Mouse (Mus musculus): ENCODE data around the gene Lix1l.
"Not testable (repeated sequence)": the region's sequence is repeated elsewhere in the genome, so short reads cannot be mapped to it uniquely, and the experiment has no call there.

Lix1l gene

GRCm38 (mm10) chr3:96583386-96583785 is 17.6 kb upstream of the Lix1l start:
- DNase-seq (ENCODE audit: low spot score in 2 of 2), result no peak

DNA sequence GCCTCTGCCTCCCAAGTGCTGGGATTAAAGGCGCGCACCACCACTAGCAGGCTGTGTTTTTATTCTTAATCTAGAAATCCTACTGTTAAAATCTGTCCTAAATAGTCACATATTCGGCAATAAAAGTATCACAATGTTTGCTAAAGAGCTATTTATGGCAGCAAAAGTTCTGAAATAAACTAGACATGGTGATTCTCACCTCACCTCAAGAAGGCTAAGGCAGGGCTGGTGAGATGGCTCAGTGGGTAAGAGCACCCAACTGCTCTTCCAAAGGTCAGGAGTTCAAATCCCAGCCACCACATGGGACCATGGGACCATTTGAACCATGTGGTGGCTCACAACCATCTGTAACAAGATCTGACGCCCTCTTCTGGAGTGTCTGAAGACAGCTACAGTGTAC is 10.3 kb upstream of the Lix1l start:
- DNase-seq (ENCODE audit: low spot score in 2 of 2), result no peak

DNA sequence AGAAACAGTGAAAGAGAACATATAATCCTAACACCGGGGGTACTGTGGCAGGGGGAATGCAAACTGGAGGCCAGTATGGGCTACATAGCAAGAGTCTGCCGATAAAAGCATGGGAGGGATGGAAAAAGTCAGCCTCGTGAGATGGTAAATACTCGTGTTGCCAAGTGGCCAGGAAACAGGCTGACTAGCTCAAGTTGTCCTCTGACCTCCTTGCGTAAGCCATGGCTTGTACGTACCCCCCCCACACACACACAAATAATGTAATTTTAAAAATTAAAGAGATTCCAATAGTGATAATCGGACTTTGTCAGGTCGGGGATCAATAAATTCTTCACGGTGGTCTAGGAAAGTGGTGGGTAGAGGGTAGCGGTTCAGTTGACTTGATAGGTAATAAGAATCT is 7.6 kb upstream of the Lix1l start:
- DNase-seq (ENCODE audit: low spot score in 2 of 2), result no peak

DNA sequence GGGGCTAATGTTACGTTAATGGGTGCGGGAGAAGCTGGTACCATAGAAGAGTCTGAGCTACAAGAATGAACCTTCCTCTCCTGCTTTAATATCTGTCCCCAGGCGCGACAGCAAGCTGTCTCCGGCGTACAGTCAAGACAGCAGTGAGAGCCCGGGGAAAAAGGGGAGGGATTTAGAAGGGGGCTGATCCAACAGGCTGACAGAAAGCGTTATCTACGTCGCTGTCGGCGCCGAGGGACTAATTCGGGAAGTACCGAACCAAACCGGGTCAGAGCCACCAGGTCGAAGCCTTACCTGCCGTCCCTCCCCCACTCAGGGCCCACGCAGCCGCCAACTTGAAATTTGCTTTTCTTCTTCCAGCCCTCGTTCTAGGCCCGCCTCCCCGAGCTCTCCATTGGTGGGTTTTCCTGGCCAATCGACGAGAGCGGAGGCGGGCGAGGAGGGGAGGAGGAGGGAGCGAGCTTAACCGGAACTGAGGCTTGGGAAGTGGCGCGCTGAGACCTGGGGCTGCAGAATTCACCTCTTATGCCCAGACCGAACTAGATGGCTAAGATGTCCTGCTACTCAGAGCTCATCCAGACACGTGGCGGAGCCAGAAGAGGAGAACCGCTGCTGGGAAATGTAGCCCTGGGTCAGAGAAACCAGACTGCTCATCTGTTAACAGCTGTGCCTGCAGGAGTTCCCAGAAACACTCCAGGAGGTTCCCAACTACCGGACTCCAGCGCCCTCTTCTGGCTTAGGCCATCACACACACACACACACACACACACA is 7.0 kb upstream of the Lix1l start, which contains the start of gene Polr3gl:
TSS of gene Polr3gl (minus strand) at position 392 of the 771 bp plus-strand sequence.
- DNase-seq (ENCODE audit: low spot score in 2 of 2), result peak; percentile 89 to 94

- no peak for DNase-seq (ENCODE audit: low spot score in 2 of 2)
These were observed 6.1 kb upstream of the Lix1l start for GRCm38 (mm10) chr3:96594851-96595250.

DNA sequence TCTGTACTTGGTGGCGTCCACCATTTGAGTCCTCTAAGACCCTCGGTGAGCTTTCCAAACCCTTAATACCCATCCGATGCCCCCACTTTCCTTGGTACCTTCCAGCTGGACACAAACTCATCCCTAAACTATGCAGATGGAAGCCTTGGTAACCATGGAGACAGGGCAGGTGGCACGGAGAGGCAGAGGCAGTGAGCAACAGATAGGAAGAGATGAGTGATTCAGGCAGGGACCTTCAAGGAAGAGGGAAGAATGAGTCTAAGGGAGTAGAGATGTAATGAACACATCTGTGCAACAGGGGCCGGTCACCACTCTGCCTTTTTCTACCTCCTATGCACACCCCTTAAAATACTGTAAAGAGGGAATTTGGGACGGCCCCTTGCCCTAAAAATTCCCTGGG is 5.3 kb upstream of the Lix1l start:
- no peak for DNase-seq (ENCODE audit: low spot score in 2 of 2)

DNA sequence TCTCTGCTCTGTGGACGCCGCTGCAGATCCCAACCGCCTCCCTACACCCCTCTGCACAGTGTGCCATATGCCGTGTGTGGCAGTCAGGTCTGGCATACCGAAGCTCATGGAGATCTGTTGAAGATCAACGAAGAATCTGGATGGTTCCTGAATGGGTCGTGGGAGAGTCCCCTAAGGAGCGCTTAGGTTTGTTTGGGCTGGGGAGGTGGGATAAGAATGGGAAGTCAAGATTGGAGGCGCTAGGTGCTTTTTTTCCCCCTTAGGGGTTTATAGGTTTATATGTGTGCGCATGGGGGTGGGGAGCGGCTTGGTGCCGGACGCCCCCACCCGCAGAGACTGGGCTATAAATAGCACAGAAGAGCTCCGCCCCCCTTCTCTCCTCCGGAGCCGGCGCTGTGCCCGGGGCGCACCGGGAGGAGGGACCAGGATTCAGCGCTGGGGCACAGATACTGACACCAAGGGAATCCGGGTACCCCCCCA is 4.7 kb upstream of the Lix1l start, which contains the start of gene Ankrd34a:
TSS of gene Ankrd34a (plus strand) at position 409 of the 480 bp plus-strand sequence.
- DNase-seq (ENCODE audit: low spot score in 2 of 2), result no peak

DNA sequence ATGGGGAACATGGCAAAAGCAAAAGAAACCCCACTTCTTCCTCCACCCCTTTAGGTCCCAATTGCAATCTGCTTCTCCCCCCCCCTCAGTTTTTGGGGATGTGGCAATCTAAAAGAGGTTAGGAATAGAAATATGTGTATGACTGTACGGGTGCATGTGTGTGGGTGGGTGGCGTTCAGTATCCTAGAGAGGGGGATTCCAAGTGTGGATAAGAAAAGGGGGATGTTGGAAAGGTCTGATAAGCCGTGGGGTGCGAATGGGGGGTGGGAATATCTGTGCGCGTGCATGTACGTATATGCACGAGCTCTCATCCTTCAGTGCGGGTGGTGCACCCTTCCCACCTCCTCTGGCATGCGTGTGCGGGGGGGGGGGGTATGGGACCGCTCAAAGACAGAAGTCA is 4.1 kb upstream of the Lix1l start:
- no peak for DNase-seq (ENCODE audit: low spot score in 2 of 2)

- no peak for DNase-seq (ENCODE audit: low spot score in 2 of 2)
These were observed 3.5 kb upstream of the Lix1l start for GRCm38 (mm10) chr3:96597435-96597891.

DNA sequence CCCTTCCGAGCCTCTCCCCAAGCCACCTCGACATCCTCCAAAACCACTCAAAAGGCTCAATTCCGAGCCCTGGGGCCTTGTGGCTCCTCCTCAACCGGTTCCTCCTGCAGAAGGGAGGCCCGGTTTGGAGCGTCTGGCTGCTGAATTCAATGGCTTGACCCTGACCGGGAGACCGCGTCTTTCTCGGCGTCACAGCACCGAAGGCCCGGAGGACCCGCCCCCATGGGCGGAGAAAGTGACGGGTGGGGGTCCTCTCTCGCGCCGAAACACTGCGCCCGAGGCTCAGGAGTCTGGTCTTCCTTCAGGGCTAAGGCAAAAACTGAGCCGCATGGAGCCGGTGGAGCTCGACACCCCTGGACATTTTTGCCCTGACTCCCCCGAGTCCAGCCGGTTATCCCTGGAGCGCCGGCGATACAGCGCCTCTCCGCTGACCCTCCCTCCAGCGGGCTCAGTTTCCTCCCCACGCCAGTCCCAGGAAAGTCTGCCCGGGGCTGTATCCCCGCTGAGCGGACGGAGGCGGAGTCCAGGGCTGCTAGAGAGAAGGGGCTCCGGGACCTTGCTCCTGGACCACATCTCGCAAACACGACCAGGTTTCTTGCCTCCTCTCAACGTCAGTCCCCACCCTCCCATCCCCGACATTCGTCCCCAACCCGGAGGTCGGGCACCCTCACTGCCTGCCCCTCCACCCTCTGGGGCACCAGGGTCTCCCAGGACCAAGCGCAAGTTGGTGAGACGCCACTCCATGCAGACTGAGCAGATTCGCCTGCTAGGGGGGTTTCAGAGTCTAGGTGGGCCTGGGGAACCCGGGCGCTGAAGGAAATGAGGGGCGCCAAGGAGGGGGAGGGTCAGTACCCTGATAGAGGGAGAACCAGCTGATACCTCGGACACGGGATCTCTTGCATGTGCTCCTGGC is 2.5 kb upstream of the Lix1l start:
- DNase-seq (ENCODE audit: low spot score in 2 of 2), result peak in 1 of 2 experiments; percentile 70

- no peak for DNase-seq (ENCODE audit: low spot score in 2 of 2)
These were observed 1.9 kb upstream of the Lix1l start for GRCm38 (mm10) chr3:96599069-96599393.

GRCm38 (mm10) chr3:96599411-96599810 is 1.5 kb upstream of the Lix1l start:
- no peak for DNase-seq (ENCODE audit: low spot score in 2 of 2)

- peak; percentile 74 to 75 for DNase-seq (ENCODE audit: low spot score in 2 of 2)
These were observed 370 bp downstream of the Lix1l start for GRCm38 (mm10) chr3:96601251-96601787.

DNA sequence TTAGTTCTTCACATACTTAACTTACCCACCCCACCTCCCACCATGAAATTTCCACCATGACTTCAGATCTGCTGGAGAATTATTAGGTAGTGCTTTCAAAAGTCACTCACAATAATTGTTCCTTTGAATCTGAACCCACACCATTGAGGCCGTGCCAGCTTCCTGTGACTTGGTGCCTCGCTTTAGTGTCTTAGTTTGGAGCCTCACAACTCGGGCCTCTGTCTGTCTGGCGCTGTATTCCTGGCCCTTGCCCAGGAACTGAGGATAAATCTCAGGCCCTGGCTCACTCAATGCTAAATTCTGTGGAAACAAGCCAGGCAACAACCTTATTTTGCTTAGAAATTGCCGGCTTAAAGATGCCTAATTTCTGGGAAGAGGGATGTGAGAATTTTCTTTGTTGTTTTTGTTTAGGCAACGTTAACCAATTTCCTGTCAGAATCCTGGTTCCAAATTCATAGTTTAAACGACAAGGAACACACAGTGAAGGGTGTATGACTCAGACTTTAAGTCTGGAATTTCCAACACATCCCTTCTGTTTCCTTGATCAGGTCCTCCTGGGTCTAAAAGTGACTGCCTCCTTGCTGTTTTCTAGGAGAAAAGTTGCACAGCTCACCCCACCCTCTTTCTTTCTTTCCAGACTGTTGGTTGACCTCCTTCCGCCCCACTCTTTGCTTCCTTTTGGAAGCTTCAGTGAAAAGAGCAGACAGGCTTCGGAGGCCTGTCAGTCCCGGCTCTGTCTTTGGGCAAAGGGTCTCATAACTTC is 1.2 kb downstream of the Lix1l start:
- peak in 1 of 2 experiments; percentile 48 for DNase-seq (ENCODE audit: low spot score in 2 of 2)

GRCm38 (mm10) chr3:96602704-96603084 is 1.7 kb downstream of the Lix1l start:
- DNase-seq (ENCODE audit: low spot score in 2 of 2), result no peak

DNA sequence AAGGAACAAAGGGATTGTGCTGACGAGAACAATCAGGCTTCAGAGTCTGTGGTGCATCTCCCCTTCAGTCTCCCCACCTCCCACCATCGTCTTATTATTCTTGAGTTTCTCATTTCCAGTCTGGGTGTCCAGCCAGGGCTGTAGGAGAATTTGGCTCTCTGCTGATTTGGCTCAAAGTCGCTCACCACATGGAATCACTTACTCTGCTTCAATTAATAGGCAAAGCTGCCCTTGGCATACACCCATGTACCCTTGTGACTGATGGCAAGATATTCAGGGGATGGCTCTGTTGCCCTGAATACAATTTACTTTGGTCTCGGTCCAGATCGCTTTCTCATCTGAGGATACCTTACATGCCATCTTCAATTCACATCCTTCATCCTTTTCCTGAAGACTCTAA is 2.4 kb downstream of the Lix1l start:
- no peak for DNase-seq (ENCODE audit: low spot score in 2 of 2)

- not testable (repeated sequence) for DNase-seq (ENCODE audit: low spot score in 2 of 2)
These were observed 5.1 kb downstream of the Lix1l start for GRCm38 (mm10) chr3:96606007-96606406.

DNA sequence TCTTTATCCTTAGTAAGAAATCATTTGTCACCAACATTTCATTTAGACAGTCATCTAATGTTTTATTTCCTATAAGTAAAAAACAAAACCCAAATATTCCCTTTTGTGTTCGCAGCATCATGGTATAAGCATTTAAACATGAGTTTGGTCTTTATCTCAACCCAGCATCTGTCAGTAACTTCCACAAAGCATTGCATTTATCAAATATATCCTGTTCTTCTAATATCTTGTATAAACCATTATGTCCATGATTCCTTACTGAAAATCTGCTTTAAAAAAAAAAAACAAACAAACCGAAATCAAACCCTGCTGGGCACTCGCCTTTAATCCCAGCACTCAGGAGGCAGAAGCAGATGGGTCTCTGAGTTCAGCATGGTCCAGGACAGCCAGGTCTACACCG is 5.7 kb downstream of the Lix1l start:
- no peak for DNase-seq (ENCODE audit: low spot score in 2 of 2)

- no peak for DNase-seq (ENCODE audit: low spot score in 2 of 2)
These were observed 17.0 kb downstream of the Lix1l start for GRCm38 (mm10) chr3:96617941-96618340.

- no peak for DNase-seq (ENCODE audit: low spot score in 2 of 2)
These were observed 22.3 kb downstream of the Lix1l start for GRCm38 (mm10) chr3:96623201-96623600.
